Mouse (Mus musculus) erythroblast, embryonic 14.5 days (primary cell): ENCODE data around the gene Ppp1r12c.

ENCODE experiments used
- GATA1 ChIP-seq: IDR thresholded peaks from 2 replicates; pipeline ENCODE4 v1.6.1; 2012; ENCODE audit warnings: low read length, inconsistent platforms, mixed read lengths
- TAL1 ChIP-seq: IDR thresholded peaks from 3 replicates; pipeline ENCODE4 v1.6.1; 2012; ENCODE audit warnings: low read length, inconsistent platforms, mixed read lengths

DNA sequence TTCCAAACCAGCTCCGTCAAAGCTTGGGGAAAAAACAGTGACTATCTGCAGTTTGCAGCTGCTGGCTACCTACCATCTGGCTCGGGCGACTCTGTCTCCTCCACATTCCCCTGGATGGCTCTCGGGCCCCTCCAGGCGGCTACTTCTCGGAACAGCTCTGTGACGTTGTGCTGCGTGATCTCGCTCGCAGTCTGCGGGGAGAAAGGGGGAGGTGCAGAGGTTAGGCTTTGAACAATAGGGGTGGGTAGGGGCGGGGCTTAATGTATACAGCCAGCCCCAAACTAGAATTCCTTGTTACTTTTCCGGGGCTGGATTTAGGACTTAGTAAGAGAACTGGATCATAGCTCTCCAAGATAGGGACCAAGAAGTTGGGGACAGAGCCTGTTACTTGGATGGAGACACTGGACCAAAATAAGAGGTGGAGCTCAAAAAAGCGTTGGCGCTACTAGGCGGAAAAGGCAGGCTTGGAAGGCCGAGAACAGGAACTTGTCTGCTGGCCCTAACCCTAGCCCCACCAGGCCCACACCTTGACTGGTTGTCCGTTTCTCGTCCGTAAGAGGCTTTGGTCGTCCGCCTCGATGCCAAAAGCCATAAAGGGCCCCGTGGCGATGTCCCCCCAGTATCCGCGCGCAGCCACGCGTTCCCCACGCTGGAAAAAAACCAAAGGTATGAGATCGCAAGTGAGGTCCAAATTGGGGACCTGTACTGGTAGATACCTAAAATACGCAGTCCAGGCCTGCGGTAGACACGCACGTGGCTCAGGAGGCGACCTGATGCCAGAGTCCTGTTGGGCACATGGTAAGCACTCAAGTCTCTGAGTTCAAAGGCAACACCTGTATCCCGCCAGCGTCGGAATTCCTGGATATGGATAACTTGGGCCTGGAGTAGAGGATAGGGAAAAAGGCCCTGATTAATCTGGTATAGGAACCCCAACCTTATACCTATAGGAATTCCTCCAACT, 25.1 kb upstream of the Ppp1r12c start:
- no peak for TF ChIP-seq GATA1
- TF ChIP-seq TAL1 = no peak
